Mouse (Mus musculus) ovary, adult 10 weeks (tissue): Measurements from ENCODE around the gene Lhfpl1. TPM values are rescaled to one million over a fixed set of nuclear protein-coding genes. Genes with fewer than 3 reads are reported as not detected.

Experiments
- polyA plus RNA-seq: library from polyadenylated mRNA; stranded (reverse); fragments of 350-450 nt; fragmentation: Illumina TruSeq; extraction: RNeasy Lipid Tissue Mini Kit (QIAGEN cat#74804); gene quantifications from one replicate; pipeline ENCODE4 v1.2.3, GENCODE M21; 2014

Lhfpl1 gene
- 4.6 TPM for polyA plus RNA-seq

DNA sequence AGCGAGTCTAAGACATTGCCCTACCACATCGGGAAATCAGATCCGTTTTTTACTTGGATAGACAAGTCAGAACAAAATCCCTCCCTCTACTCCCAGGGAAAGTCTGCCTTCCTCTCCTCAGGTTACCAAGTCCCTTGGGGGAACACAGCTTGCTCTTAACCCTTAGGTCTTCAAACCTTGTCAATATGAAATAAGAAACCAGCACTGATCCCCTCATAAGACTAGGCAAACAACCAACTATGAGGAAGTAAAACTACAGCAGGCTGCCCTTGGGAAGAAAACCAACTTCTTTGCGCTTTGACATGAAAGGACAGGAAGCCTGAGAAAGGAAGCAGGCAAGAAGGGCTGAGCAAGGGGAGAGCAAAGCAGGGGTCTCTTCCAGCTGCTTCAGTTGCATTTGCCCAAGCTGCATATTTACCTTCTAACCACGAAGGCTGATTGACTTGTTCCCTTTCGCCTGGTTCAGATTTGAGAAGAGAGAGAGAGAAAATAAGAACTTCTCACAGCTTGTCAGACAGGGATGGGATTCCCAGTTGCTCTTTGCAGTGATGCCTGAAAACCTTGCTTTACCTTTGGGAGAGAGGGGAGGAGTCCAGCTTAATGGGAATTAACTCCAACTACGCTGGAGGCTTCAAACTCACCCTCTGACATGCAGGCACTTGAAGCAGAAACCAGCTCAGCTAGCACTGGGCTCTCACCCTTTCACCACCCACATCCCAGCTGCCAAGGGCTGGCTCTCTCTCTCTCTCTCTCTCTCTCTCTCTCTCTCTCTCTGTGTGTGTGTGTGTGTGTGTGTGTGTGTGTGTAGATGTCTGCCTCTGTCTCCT, at the start of gene Lhfpl1:
Gene Lhfpl1 (minus strand): TSS at position 713 of the 827 bp plus-strand sequence.

Other genes starting within 250 kb of the Lhfpl1 start
- gene Amot, start 156.1 kb upstream of the Lhfpl1 start, polyA plus RNA-seq = 36.0 TPM